Mouse (Mus musculus) MN1 (cell line): ENCODE measurements at regions not wholly inside any gene's neighbourhood (a gene's known extent, or its start where the extent isn't known, plus 50 kb on each side); places are given as distances from the start of the nearest gene placed in this dataset.

Source experiments
- DNase-seq: peaks from one replicate; pipeline ENCODE4 v3.0.0-alpha.2; 2016; ENCODE audit warnings: low spot score

GRCm38 (mm10) chr12:107759291-107759690, 244.1 kb downstream of the Bcl11b start:
- DNase-seq: no peak

GRCm38 (mm10) chr12:107759911-107760310, 243.5 kb downstream of the Bcl11b start:
- DNase-seq: no peak

- DNase-seq: no peak
These were observed 241.3 kb downstream of the Bcl11b start for GRCm38 (mm10) chr12:107762140-107762539.

- DNase-seq: no peak
These were observed 233.4 kb downstream of the Bcl11b start for GRCm38 (mm10) chr12:107769801-107770515.

GRCm38 (mm10) chr12:107770516-107770836, 232.9 kb downstream of the Bcl11b start:
- DNase-seq: peak; percentile 30

GRCm38 (mm10) chr12:107771325-107771724, 232.1 kb downstream of the Bcl11b start:
- no peak for DNase-seq

GRCm38 (mm10) chr12:107771809-107772208, 231.6 kb downstream of the Bcl11b start:
- no peak for DNase-seq

- DNase-seq: peak; percentile 15
These were observed 225.4 kb downstream of the Bcl11b start for GRCm38 (mm10) chr12:107778046-107778445.

GRCm38 (mm10) chr12:107779306-107780057, 223.9 kb downstream of the Bcl11b start:
- no peak for DNase-seq

- DNase-seq: no peak
These were observed 221.3 kb downstream of the Bcl11b start for GRCm38 (mm10) chr12:107782147-107782546.

- DNase-seq: no peak
These were observed 219.6 kb downstream of the Bcl11b start for GRCm38 (mm10) chr12:107783831-107784230.

- DNase-seq: peak; percentile 12
These were observed 213.6 kb downstream of the Bcl11b start for GRCm38 (mm10) chr12:107789818-107790217.

- no peak for DNase-seq
These were observed 203.1 kb downstream of the Bcl11b start for GRCm38 (mm10) chr12:107800296-107800695.

- DNase-seq: peak; percentile 7
These were observed 195.8 kb downstream of the Bcl11b start for GRCm38 (mm10) chr12:107807634-107808033.

- DNase-seq: no peak
These were observed 195.2 kb downstream of the Bcl11b start for GRCm38 (mm10) chr12:107808158-107808715.

GRCm38 (mm10) chr12:107811231-107811630, 192.2 kb downstream of the Bcl11b start:
- DNase-seq: no peak

GRCm38 (mm10) chr12:107812549-107813335, 190.7 kb downstream of the Bcl11b start:
- DNase-seq: no peak

GRCm38 (mm10) chr12:107814926-107815325, 188.5 kb downstream of the Bcl11b start:
- no peak for DNase-seq

- no peak for DNase-seq
These were observed 179.5 kb downstream of the Bcl11b start for GRCm38 (mm10) chr12:107823768-107824394.

GRCm38 (mm10) chr12:107825921-107826320, 177.5 kb downstream of the Bcl11b start:
- DNase-seq: no peak

GRCm38 (mm10) chr12:107831400-107832128, 171.8 kb downstream of the Bcl11b start:
- DNase-seq: no peak
